Mouse (Mus musculus) inflammation-experienced regulatory T-cells, adult 6 months (primary cell): Measurements from ENCODE around the gene Tnip3. TPM values are rescaled to one million over a fixed set of nuclear protein-coding genes. Genes with fewer than 3 reads are reported as not detected.
A peak's percentile ranks its signal among the peaks of the same experiment; 100 is the strongest.

Source experiments
- ATAC-seq: one replicate; pipeline ENCODE4 v1.8.0; 2017
- polyA plus RNA-seq, 3 experiments: library from polyadenylated mRNA; unstranded; fragments of 100-300 nt; shearing (Covaris generic); gene quantifications; one replicate each; pipeline ENCODE4 v1.2.1; 2017

The Tnip3 gene
- polyA plus RNA-seq, 3 experiments from 2014 or later: 5.8 to 11.0 (median 7.8) TPM

GRCm38 (mm10) chr6:65651376-65651775 is 126.3 kb downstream of the Tnip3 start:
- ATAC-seq: no peak

GRCm38 (mm10) chr6:65661272-65661671 is 136.2 kb downstream of the Tnip3 start:
- no peak for ATAC-seq

- ATAC-seq: peak; percentile 89
Measured at GRCm38 (mm10) chr6:65662050-65662449, 136.9 kb downstream of the Tnip3 start.

GRCm38 (mm10) chr6:65663990-65664389 is 138.9 kb downstream of the Tnip3 start:
- no peak for ATAC-seq

GRCm38 (mm10) chr6:65666295-65666694 is 141.2 kb downstream of the Tnip3 start:
- ATAC-seq: no peak

- no peak for ATAC-seq
Measured at GRCm38 (mm10) chr6:65669971-65670370, 144.9 kb downstream of the Tnip3 start.

GRCm38 (mm10) chr6:65670981-65671411 is 145.9 kb downstream of the Tnip3 start:
- ATAC-seq: no peak

GRCm38 (mm10) chr6:65671451-65671850 is 146.3 kb downstream of the Tnip3 start, which contains the start of gene Ndnf:
Ndnf (plus strand) TSS chr6:65671590.
- ATAC-seq: peak; percentile 56

GRCm38 (mm10) chr6:65672131-65673031 is 147.3 kb downstream of the Tnip3 start:
- ATAC-seq: peak; percentile 41

Other genes starting within 250 kb of the Tnip3 start
- not detected for gene C130060K24Rik, start 144.2 kb upstream of the Tnip3 start, polyA plus RNA-seq
- 1 to 10 TPM; 1.1 to 1.4 (median 1.3) TPM for gene Ndnf, start 146.3 kb downstream of the Tnip3 start, polyA plus RNA-seq